Mouse (Mus musculus): ENCODE measurements around the gene Apoc2.

Apoc2 gene

DNA sequence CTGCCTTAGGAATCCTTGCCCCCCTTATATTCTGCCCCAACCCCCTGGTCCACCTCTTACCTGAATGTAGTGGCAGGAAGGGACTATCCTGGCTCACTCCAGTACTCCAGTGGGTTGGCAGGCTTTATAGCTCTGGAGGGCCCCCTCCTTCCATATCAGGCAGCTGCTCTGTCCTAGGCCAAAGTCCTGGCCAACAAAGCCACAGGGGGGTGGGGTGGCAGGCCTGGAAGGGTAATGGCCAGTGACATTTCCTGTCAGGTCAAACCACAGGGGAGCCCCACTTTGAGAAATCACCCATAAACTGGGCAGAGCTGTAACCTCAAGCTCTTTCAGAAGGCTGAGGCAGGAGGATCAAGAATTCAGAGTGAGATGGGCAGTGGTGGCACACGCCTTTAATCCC is 1.1 kb downstream of the Apoc2 start:
- DNase-seq = no peak

DNA sequence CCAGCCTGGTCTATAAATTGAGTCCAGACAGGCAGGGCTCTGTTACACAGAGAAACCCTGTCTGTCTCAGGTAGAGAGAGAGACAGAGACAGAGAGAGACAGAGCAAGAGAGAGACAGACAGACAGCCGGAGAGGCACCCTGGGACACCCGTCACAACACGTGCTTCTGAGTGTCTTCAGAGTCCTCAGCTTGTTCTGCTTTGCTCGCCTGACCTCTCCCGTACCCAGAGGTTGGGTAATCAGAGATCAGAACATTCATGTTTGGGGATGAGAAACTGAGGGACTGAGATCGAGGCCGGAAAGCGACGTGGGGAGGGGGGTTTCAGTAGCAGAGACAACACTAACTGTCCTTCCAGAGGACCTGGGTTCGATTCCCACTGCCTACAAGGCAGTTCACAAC is 1.9 kb downstream of the Apoc2 start:
- no peak for DNase-seq

DNA sequence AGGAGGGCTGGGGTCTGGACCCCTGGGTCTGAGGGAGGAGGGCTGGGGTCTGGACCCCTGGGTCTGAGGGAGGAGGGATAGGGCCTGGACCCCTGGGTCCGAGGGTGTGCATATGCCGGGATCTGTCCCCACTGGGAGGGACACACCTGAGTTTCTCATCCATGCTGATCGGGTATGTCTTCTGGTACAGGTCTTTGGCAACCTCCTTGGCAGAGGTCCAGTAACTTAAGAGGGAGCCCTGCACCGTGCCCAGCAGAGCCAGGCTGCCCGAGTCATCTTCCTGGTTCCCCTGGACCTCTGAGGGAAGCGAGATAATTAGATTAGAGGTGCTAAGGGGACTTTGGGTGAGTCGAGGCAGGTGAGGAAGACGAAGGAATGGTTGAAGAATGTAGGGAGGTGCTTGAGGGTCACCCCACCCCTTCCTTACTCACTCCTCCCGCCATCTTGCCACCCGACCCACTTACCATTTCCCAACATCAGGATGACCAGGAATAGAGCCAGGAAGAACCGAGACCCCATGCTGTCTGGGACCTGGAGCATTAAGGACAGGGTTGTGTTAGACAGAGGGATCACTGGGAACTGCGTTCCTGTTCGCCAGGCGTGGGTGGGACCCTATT is 4.5 kb downstream of the Apoc2 start:
- DNase-seq = no peak

DNA sequence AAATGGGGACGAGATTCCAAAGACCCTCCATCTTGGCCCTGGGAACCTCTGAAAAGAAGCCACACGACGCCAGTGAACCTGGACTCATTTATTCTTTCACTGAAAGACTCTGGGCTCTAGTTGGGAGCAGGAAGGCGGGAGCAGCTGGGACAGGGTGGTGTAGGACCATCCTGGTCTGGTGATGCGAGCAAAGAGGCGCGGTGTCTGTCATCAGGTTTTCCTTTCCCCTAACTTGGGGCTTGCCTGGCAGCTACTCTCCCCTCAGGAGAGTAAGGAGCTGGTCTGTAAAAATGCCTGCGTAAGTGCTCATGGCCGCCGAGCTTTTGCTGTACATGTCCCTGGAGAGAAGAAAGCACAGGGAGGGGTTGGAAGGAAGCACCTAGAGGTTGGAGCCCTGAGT is 6.2 kb downstream of the Apoc2 start:
- no peak for DNase-seq

DNA sequence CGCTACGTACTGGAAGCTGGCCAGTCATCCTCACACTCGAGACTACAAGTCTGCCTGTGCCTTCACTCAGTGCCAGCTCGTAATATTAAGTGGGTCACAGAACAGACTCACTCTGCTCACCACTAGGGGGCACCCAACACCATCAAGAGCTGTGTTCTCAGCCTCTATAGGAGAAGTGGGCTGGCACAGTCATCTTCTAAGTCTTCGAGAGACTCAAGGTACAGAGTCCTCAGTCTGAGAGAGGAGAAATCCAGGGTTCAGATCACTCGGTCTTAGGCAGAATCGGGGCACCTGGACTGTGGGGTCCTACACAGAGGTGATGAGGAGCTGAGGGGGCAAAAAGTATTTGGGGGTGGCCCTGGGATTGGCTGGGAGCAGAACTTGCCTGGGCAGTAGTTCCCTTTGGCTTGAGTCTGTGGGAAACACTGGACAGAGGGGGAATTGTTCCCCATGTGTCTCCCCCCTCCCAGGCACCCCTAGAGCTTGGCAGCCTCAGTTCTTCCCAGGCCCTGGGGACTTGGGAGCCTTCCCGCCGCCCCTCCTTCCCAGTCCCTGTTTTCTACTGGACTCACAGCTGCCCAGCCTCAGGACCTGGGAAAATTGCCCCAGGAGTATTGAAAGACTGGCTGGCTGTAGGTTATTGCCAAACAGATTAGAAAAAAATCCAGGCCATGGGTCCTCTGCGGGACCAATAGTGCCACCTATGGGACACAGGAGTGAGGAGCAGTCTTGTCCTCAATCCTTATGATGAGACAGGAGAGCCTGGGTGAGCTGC is 8.6 kb downstream of the Apoc2 start:
- DNase-seq = peak; percentile 92

DNA sequence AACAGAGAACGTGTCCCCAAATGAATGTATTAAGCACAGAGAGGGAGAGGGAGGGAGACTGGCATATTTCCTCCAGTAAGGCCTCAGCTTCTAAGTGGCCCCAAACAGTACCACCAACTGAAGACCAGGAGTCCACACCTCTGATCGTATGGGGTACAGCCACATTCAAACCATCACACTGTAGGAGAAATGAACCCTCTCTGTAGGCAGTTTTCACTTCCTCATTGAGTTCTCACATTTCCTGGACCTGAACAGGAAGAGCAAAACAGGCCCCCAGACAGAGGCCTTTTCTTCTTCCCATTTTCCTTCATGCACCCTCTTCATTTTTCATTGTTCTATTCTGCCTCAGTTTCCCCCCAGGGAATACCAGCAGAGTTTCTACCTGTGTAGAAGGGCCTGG is 10.3 kb downstream of the Apoc2 start:
- DNase-seq = no peak

DNA sequence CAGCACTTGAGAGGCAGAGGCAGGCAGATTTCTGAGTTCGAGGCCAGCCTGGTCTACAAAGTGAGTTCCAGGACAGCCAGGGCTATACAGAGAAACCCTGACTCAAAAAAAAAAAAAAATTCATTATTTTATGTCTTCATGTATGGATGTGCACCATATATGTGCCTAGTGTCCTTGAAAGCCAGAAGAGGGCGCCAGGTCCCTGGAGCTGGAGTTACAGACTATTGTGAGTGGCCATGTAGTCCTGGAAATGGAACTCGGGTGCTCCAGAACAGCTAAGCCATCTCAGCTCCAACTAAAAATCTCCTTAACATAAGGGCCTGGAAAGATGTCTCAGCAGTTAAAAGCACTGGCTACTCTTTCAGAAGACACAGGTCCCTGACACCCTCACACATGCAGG is 11.0 kb downstream of the Apoc2 start:
- DNase-seq = no peak

DNA sequence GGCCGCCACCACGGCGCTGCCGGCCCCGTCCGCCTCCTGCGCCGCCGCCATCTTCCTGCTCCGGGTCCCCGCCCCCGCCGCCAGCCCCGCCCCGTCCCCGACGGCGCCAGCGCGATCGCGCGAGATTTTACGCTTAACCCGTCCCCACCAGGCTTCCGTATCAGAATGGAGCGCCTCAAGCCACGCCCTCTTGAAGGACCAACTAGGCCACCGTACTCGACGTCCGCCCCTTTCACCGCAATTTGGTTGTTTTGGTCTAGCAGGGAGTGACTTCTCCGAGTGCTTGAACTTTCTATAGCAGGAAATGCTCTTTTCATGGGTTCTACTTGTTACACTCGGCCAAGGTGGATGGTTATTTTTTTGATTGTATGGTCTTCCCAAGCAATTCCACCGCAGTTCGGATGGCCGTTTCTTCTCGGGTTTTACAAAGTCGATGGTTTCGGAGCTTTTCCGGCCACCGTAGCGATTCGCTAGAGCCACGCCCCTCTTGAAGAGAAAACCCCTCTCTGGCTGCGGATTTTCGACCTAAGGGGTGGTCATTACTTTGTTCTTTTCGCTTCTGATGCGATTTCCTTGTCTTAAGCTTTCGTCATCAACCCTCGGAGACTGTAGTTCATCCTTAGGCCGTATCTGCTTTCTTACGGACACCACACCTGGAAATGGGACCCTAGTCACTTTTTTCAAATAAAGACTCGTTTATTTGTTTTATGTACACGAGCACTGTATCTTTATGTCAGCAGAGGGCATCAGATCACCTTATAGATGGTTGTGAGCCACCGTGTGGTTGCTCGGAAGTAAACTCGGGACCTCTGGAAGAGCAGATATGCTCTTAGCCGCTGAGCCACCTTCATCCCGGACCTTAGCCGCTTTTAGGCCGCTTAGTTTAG is 12.5 kb downstream of the Apoc2 start, which contains the start of gene Clptm1:
Gene Clptm1, minus strand, starts transcription at position 79 of the 887 bp plus-strand sequence.
- peak; percentile 98 for DNase-seq

DNA sequence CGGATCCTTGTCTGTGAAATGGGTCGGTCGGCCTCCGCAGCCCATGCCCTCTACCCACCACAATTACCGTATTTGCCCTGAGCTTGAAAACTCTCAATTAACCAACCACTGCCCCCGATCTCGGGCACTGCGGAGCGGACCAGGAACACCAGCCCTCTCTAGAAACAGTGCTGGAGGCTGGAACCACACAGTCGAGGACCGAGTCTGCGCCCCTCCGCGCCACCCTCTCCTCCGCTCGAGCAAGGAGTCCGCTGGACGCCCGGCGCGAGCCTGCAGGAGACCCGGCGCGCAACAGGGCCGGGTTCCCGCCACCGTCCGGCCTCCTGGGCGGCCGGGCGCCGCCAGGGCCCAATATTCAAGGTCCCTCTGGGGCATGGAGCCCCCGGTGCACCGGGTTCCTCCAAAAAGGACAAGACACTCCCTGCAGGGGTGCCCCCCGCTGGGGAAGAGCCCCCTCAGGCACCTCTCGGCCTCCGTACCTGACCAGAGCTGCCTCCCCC is 13.2 kb downstream of the Apoc2 start:
- DNase-seq = no peak

DNA sequence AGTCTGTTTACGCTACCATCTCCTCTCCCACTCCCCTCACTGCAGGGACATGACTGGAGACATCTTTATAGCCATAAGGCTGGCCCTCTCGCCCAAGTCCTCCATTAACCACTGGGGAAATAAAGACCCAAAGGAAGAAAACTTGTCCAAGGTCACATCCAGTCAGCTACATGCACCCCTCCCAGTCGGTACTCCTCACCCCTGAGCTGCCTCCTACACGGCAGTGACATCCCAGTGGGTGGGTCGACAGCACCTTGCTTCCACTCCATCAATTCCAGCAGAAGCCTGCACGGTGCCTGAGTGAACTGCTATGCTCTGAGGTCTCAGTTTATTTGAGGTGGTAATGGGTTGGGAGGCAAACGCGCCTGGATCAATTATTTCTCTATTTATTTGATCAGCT is 13.8 kb downstream of the Apoc2 start:
- DNase-seq = peak; percentile 22

DNA sequence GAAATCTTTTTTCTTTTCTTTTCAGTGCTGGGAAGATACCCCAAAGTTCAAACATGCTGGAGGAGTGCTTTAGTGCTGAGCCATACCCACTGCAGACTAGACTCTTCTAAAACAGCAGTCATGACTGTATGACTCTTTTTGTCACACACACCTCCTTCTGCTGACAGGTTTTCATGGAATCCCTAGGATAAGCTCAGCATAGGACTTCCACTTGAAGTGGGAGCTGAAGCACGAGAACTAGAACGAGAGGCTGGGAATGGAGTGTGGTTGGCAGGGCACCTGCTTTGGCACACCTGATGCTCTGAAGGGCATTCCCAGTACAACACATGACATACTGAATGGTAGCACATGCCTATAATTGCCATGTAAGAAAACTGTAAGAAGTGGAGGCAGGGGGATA is 25.1 kb downstream of the Apoc2 start:
- DNase-seq = no peak

DNA sequence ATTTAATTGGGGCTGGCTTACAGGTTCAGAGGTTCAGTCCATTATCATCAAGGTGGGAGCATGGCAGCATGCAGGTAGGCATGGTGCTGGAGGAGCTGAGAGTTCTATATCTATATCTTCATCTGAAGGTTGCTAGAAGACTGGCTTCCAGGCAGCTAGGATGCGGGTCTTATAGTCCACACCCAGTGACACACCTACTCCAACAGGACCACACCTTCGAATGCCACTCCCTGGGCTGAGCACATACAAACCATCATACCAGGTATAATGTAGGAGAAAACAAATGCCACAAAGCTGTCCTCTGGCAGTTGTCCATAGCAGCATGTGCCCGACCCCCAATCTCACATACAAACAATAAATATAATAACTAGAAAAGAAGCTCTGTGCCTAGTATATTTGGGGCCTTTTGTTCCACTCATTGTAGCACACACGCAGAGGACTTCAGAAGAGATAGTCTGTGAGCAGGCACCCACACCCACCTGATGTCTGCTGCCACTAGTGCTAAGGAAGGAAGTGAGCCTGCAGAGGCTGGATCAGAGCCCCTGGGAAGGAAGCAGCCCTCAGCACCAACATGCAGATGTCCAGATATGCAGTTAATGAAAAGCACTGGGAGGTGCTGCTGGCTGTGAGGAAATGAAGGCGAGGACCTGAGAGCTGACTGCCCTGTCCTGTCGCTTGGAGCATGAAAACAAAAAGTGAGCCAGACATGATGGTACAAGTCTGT is 26.5 kb downstream of the Apoc2 start:
- no peak for DNase-seq

DNA sequence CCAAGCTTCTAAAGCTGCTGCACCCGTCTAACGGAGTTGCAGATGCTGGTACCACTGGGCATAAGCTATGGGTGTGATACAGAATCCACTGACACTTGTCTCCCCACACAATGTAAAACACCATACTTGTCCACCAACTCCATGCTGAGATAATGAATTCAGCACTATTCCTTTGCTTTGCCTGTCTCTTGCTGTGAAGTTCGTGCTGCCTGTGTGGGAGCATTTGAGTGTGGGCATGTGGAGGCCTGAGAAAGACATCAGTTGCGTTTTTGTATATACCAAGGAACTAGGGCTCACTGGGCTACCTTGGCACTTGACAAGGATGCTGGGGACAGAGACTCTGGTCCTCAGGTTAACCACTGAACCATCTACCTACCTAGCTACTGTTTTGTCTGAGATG is 36.5 kb downstream of the Apoc2 start:
- DNase-seq = no peak

DNA sequence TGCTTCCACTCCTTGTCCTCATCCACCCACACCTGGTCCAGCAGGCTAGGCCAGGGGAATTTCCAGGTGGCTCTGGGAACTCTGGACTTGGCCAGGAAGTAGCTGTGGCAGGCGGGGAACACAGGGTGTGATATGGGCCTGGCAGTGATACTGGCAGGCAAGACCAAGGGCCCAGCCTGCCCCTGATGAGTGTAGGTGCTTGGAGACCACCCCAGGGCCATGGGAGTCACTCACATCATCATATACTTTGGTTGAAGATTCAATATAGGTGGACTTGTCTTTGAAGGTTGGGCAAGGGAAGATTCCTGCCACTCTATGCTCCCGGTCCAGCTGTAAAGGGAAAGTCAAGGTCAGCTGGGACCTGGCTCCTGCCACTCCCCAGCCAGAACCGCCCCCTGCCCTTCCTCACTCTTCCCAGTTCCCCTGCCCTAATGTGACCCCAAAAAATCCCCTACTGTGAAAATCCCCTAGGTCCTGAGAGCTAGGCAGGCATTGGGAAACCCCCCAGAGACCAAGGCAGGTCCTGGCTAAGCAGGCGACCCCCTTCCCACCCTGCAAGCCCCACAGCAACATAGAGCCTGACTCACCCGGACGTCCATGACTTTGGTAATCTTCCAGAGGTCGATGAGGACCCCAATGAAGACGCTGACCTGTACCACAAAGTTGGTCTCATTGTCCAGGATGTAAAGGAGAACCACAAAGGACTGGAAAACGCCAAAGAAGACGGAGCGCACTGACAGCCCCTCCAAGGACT is 42.5 kb downstream of the Apoc2 start:
- DNase-seq = no peak

DNA sequence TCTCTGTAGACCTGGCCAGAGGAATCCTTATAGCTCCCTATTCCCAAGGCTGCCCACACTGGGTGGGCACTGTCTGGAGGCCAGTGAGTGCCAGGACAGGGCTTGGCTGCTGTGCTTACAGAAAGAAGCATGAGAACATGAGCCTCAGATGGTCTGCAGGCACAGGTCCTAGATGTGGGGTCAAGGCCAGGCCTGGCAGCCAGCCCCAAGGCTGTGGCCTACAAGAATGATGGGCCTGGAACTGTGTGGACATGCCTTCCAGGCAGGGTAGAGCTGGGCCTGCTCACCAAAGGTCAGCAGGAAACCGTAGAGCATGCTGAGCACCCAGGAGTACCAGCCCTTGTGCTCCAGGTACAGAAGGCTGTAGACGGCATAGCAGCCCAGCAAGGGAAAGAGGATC is 43.1 kb downstream of the Apoc2 start:
- DNase-seq = no peak

DNA sequence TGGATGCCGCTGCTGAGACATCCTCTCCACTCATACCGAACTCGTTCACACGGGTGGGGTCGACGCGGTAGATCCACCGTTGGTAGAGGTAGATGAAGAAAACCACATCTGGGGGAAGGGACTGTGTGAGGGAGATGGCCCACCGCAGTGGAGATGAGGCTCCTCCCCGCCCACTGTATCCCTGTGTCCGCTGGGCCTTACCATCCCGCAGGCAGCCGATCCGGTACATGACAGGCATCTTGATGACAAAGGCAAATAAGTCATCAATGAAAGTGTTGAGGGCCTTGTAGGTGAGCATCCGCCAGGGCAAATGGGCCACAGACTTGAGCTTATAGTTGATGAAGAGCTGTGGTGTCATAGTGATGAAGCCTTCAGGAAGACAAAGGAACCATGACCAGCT is 43.9 kb downstream of the Apoc2 start:
- no peak for DNase-seq

DNA sequence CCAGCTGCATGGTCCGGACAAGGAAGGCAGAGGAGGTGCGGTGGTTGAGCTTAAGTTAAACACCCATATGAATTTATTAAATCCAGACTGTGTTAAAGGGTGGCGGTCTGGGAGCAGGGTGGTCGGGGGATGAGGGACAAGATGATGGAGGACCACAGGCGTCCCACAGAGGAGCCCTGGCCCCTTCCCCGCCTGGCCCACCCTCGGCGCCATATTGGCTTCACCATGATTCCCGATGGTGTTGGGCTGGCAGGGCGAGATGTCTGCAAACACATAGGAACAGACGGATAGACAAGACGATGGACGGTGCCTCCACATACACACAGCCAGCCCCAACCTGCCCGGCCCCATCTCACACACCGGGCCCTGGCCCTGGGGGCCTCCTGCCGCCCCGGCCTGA is 44.5 kb downstream of the Apoc2 start:
- no peak for DNase-seq

DNA sequence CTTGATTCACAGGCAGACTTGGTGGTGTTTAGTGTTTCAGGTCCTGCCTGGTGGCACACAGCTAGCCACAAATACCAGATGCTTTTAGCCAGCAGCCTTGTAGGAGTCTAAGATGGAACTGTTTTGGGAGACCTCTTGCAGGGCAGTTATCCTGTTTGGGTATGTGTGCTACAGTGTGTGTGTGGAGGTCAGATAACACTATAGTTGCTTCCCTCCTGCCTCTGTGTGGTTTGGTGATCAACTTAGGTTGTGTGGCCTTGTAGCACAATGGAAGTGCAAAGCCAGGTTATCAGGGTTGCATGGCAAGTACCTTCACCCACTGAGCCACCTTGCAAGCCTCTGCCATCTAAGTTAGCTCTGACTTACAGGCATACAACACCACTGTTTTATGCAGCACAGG is 45.0 kb downstream of the Apoc2 start:
- DNase-seq = no peak

DNA sequence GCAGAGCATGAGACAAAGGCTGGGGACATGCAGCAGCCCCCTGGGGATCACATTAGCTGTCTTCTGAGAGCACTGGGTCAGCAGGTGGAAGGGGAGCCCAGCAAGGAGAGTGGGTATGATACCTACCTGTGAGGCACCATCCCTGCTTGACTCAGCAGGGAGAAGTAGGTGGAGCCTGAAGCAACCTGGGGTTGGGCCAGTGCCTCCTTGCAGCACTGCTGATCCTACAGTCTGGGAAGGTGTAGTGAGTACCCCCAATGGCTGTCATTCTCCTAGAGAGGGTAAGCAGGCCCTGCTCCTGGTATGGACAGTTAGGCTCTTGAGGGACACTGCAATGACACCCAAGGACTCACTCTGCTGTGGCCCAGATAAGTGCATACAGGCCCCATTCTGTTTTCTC is 45.5 kb downstream of the Apoc2 start:
- no peak for DNase-seq

DNA sequence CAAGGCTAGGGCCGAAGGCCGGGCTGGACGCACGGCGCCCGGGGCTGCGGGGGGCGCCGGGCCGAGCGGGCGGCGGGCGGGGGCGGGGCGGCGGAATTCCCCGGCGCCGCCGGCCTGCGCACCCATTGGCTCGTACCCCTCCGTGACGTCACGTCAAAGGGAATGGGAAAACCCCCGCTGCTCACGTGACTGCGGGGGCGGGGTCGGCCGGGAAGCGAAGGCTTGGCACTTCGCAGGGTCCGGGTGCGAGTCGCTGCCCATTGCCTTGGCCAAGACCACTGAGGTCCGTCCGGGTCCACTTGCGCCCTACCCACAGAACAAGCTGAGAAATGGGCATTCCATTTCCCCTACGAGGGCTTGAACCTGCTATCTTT is 48.4 kb downstream of the Apoc2 start, which contains the start of gene Relb:
Gene Relb, minus strand, starts transcription at position 78 of the 374 bp plus-strand sequence.
- peak; percentile 92 for DNase-seq

DNA sequence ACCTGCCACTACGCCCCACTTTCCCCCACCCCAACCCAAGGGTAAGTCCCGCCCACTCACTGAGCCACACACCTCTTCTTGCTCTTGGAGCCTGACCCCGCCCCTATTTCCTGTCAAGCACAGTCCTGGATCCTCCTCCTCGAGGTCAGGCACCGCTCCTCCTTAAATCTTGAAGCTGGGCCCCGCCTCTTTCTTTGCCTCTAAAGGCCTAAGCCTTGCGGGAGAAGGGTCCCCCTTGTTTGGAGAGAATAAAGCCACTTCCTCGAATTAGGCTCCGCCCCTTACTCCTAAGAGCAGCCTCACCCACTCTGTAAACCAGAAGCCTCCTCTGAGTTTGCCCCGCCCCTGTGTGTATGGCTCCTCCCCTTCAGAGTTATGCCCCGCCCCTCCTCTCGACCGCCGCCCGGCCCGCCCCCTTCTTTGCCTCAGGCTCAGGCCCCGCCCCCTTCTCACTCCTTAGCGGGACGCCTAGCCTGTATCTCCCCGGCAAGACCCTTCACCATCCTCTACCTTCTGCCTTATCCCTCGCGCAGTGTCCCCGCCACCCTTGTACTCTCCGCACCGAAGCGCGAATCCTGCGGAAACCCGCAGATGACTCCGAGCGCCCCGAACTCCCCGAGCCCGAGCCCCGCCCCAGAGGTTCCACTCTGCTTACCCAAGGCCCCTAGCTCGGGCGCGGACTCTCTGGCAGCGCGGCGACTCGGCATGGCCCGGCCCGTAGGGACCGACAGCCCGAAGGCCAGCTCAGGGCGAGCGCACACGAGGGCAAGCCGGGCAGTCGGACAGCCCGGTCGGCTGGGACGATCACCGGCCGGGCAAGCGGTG is 49.0 kb downstream of the Apoc2 start:
- peak; percentile 96 for DNase-seq

All from thymus, postnatal 14 days (tissue).